Mouse (Mus musculus) olfactory bulb, adult 2 months (tissue): ENCODE data around the gene Dot1l.

Experiments
- CTCF ChIP-seq: fragments of 200-500 bp; IDR thresholded peaks from 2 replicates; pipeline ENCODE4 v1.5.1; 2012; ENCODE audit warnings: low read depth, mild to moderate bottlenecking, low read length, moderate library complexity; ENCODE audit not compliant: insufficient read depth
- POLR2A ChIP-seq: fragments of 200-500 bp; IDR thresholded peaks from 2 replicates; pipeline ENCODE4 v1.6.1; 2012; ENCODE audit warnings: mild to moderate bottlenecking, low read depth, low read length, moderate library complexity; ENCODE audit not compliant: insufficient read depth

- no peak for TF ChIP-seq CTCF
- TF ChIP-seq POLR2A, result no peak
These were observed 35.9 kb downstream of the Dot1l start for GRCm38 (mm10) chr10:80790761-80791404.
